Mouse (Mus musculus) hindbrain, embryonic 11.5 days (tissue): ENCODE measurements at regions not wholly inside any gene's neighbourhood (a gene's known extent, or its start where the extent isn't known, plus 50 kb on each side); places are given as distances from the start of the nearest gene placed in this dataset.

ENCODE experiments used
- ATAC-seq: fragments of 200-750 bp; cut with Nextera tagmentation; 2 replicates; pipeline ENCODE4 v1.8.0; 2017; ENCODE audit warnings: mild to moderate bottlenecking, moderate TSS enrichment, moderate library complexity; ENCODE audit not compliant: low FRiP score
- DNase-seq: peaks from one replicate; pipeline ENCODE4 v3.0.0-alpha.2; 2015; ENCODE audit warnings: low spot score
- H3K27ac ChIP-seq: fragments of 300-500 bp; sonication (generic); 2 replicates; pipeline ENCODE4 v1.5.1; 2014; ENCODE audit warnings: mild to moderate bottlenecking, low read depth, low read length
- H3K27me3 ChIP-seq: fragments of 300-500 bp; sonication (generic); 2 replicates; pipeline ENCODE4 v1.6.1; 2014; ENCODE audit warnings: mild to moderate bottlenecking, low read length, moderate library complexity, mixed read lengths; ENCODE audit not compliant: control insufficient read depth, insufficient read depth
- H3K36me3 ChIP-seq: fragments of 300-500 bp; sonication (generic); 2 replicates; pipeline ENCODE4 v1.6.1; 2014; ENCODE audit warnings: mild to moderate bottlenecking, low read length, moderate library complexity, mixed read lengths; ENCODE audit not compliant: control insufficient read depth, insufficient read depth
- H3K4me1 ChIP-seq: fragments of 300-500 bp; sonication (generic); replicated peaks from 2 replicates; pipeline ENCODE4 v1.6.1; 2014; ENCODE audit warnings: low read length, mixed read lengths; ENCODE audit not compliant: control insufficient read depth, insufficient read depth
- H3K4me2 ChIP-seq: fragments of 300-500 bp; sonication (generic); replicated peaks from 2 replicates; pipeline ENCODE4 v1.6.1; 2014; ENCODE audit warnings: mild to moderate bottlenecking, low read depth, low read length
- H3K4me3 ChIP-seq: fragments of 300-500 bp; sonication (generic); 2 replicates; pipeline ENCODE4 v1.5.1; 2014; ENCODE audit warnings: low read depth, low read length
- H3K9ac ChIP-seq: fragments of 300-500 bp; sonication (generic); 2 replicates; pipeline ENCODE4 v1.6.1; 2014; ENCODE audit warnings: low read depth, low read length
- H3K9me3 ChIP-seq: fragments of 300-500 bp; sonication (generic); 2 replicates; pipeline ENCODE4 v1.6.1; 2016; ENCODE audit warnings: low read length; ENCODE audit not compliant: control insufficient read depth
- WGBS: fragments of 180-500 bp; shearing (Covaris S2); extraction: QIAGEN DNeasy Blood & Tissue Kit; methylation state at CpG from one replicate; pipeline ENCODE4 v1.1.7; 2014; 5-methylcytosine and 5-hydroxymethylcytosine counted together

- Histone ChIP-seq H3K27me3 (no peaks in the 10 kb centered on the region), H3K4me1 (no peaks in the 10 kb centered on the region), H3K9me3 (no peaks in the 10 kb centered on the region), H3K36me3 (no peaks in the 10 kb centered on the region), H3K27ac (no peak overlapping the region), H3K4me3 (no peak overlapping the region), H3K4me2 (no peak overlapping the region), H3K9ac (no peak overlapping the region)
- no peak for ATAC-seq
- 18% methylated on average over 3 of the region's 3 CpGs for WGBS
- no peak for DNase-seq
Measured at GRCm38 (mm10) chr5:97202557-97202956, 91.2 kb upstream of the Paqr3 start.

DNA sequence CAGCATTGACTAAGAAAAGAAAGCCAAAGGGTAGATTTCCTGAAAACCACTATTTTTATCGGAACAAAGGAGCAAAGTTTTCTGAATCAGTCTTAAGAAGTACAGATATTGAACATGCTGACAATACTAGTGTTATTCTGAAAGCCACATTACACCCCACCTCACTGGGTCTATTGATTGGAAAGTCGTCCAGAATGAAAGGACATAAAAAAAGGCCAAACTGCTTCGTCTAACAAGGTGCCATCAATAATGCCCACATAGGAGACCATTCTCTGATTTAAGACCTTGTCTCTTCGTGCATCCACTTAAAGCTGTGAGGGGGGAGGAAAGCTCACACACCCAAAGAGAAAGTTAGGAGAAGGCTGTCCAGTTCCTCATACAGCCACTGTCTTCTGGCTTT, 89.3 kb upstream of the Paqr3 start:
- Histone ChIP-seq H3K4me3 (no peak overlapping the region), H3K4me1 (no peaks in the 10 kb centered on the region), H3K4me2 (no peak overlapping the region), H3K9ac (no peak overlapping the region), H3K36me3 (no peaks in the 10 kb centered on the region), H3K27me3 (no peaks in the 10 kb centered on the region), H3K27ac (no peak overlapping the region), H3K9me3 (no peaks in the 10 kb centered on the region)
- DNase-seq (no peak), ATAC-seq (peak; percentile 68)
- WGBS: 31% methylated on average over 4 of the region's 4 CpGs

- 49% methylated on average over 10 of the region's 10 CpGs for WGBS
- H3K4me2 ChIP-seq: no peak overlapping the region
- H3K27me3 ChIP-seq: no peaks in the 10 kb centered on the region
- no peak overlapping the region for H3K4me3 ChIP-seq
- no peaks in the 10 kb centered on the region for H3K36me3 ChIP-seq
- DNase-seq: peak; percentile 62
- no peak overlapping the region for H3K9ac ChIP-seq
- H3K27ac ChIP-seq: peak overlapping the region; percentile 43; the same call in 1 of the 2 replicates
- no peaks in the 10 kb centered on the region for H3K4me1 ChIP-seq
- peak; percentile 83 for ATAC-seq
- H3K9me3 ChIP-seq: no peaks in the 10 kb centered on the region
Measured at GRCm38 (mm10) chr5:97195281-97195660, 83.9 kb upstream of the Paqr3 start.

DNA sequence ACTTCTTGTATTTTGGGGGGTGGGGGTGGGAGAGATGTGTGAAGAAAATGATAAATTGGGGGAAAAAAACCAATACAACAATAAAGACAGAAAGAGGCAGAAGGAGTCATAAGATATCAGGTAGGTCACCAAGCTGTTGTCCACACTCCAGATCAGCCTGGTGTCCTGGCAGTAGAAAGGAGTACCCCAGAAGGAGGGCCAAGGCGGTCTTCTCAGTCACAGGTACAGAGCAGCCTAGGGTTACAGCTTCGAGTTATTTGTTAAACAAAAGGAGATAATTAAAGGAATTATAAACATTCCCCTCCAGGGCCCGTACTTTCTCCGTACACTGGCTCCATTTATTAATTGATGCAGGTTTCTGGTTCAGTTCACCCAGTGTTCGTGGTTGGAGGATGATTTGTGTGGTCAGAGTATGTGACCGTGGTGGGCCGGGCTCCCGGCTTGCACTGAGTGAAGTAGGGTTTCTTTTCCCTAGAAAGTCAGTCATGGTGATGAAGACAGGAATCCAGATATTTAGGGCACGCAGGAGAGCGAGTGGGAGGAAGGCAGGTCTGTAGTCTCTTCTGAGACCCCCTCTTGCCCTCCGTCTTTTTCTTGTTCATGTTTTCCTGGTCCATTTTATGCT, 83.4 kb upstream of the Paqr3 start:
- Histone ChIP-seq H3K36me3 (no peaks in the 10 kb centered on the region), H3K4me2 (no peak overlapping the region), H3K4me1 (no peaks in the 10 kb centered on the region), H3K27ac (peak overlapping the region; percentile 43), H3K4me3 (no peak overlapping the region), H3K9me3 (no peaks in the 10 kb centered on the region), H3K27me3 (no peaks in the 10 kb centered on the region), H3K9ac (no peak overlapping the region)
- 66% methylated on average over 11 of the region's 11 CpGs for WGBS
- ATAC-seq: peak; percentile 65
- no peak for DNase-seq

DNA sequence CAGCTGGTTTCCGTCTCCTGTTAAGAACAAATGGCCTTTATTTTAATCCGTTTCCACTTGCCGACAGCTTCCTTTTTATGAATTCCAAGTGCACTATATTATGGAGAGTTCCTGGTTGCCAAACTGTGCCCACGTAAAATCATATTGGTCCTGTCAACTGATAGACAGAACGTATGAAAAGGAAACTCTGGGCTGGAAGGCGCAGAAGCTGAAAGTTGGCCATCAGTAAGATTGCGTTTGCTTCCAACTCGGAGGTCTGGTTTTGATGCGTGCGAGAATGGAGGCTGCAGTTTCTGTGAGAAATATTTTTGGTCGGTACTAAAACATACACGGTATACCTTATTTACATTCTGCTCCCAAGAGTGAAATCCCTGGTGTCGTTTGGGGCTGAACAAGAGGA, 81.3 kb upstream of the Paqr3 start:
- no peaks in the 10 kb centered on the region for H3K4me1 ChIP-seq
- no peaks in the 10 kb centered on the region for H3K36me3 ChIP-seq
- no peaks in the 10 kb centered on the region for H3K27me3 ChIP-seq
- WGBS: 80% methylated on average over 13 of the region's 13 CpGs
- DNase-seq (no peak), ATAC-seq (no peak)
- no peak overlapping the region for H3K9ac ChIP-seq
- no peak overlapping the region for H3K4me3 ChIP-seq
- no peaks in the 10 kb centered on the region for H3K9me3 ChIP-seq
- no peak overlapping the region for H3K27ac ChIP-seq
- H3K4me2 ChIP-seq: no peak overlapping the region

GRCm38 (mm10) chr5:97190695-97191094, 79.3 kb upstream of the Paqr3 start:
- WGBS: 83% methylated on average over 3 of the region's 3 CpGs
- no peak for ATAC-seq
- H3K4me1 ChIP-seq: no peaks in the 10 kb centered on the region
- no peak for DNase-seq
- no peak overlapping the region for H3K4me3 ChIP-seq
- no peaks in the 10 kb centered on the region for H3K27me3 ChIP-seq
- H3K4me2 ChIP-seq: no peak overlapping the region
- H3K9ac ChIP-seq: no peak overlapping the region
- no peak overlapping the region for H3K27ac ChIP-seq
- no peaks in the 10 kb centered on the region for H3K9me3 ChIP-seq
- no peaks in the 10 kb centered on the region for H3K36me3 ChIP-seq

DNA sequence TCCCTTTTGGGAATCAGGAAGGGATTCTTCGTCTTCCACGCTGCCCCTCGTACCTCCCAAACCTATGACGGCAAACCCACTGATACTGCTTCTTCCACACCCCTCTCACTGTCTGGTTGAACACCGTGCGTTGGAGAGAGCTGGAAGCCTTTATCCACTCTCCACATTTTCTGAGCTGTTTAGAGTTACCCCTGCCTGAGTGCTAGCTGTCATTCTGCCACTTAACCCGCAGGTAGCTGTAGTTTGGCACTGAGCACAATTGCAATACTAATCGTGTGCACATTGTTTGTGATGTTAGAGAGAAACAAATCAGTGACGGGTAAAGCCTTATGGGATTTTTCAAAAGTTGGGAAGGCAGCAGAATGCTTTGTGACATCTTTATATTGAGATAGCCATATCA, 73.1 kb upstream of the Paqr3 start:
- Histone ChIP-seq H3K27me3 (no peaks in the 10 kb centered on the region), H3K4me3 (no peak overlapping the region), H3K9ac (no peak overlapping the region), H3K4me1 (no peaks in the 10 kb centered on the region), H3K36me3 (no peaks in the 10 kb centered on the region), H3K4me2 (no peak overlapping the region), H3K27ac (no peak overlapping the region), H3K9me3 (no peaks in the 10 kb centered on the region)
- ATAC-seq (no peak), DNase-seq (no peak)
- WGBS: 86% methylated on average over 9 of the region's 9 CpGs

GRCm38 (mm10) chr5:97181249-97181648, 69.9 kb upstream of the Paqr3 start:
- no peaks in the 10 kb centered on the region for H3K4me1 ChIP-seq

GRCm38 (mm10) chr5:97174446-97174845, 63.0 kb upstream of the Paqr3 start:
- 90% methylated on average over 8 of the region's 8 CpGs for WGBS
- Histone ChIP-seq H3K4me3 (no peak overlapping the region), H3K9me3 (no peaks in the 10 kb centered on the region), H3K27ac (no peak overlapping the region), H3K4me2 (no peak overlapping the region), H3K27me3 (no peaks in the 10 kb centered on the region), H3K4me1 (no peaks in the 10 kb centered on the region), H3K36me3 (no peaks in the 10 kb centered on the region), H3K9ac (no peak overlapping the region)
- ATAC-seq: no peak
- DNase-seq: no peak

More at GRCm38 (mm10) chr5:97181249-97181648, 69.9 kb upstream of the Paqr3 start:
- ATAC-seq: peak; percentile 57
- no peaks in the 10 kb centered on the region for H3K9me3 ChIP-seq
- no peaks in the 10 kb centered on the region for H3K36me3 ChIP-seq
- H3K27ac ChIP-seq: no peak overlapping the region
- H3K4me3 ChIP-seq: no peak overlapping the region
- WGBS: 58% methylated on average over 1 of the region's 1 CpGs
- no peak for DNase-seq
- H3K27me3 ChIP-seq: no peaks in the 10 kb centered on the region
- no peak overlapping the region for H3K9ac ChIP-seq
- H3K4me2 ChIP-seq: no peak overlapping the region
